Mouse (Mus musculus): ENCODE measurements around the gene Gdpd1. TPM values are rescaled to one million over a fixed set of nuclear protein-coding genes. Genes with fewer than 3 reads are reported as not detected.

The Gdpd1 gene
- polyA plus RNA-seq, 1 experiment from 2014 or later: 66.5 TPM

GRCm38 (mm10) chr11:87108409-87108754 is 34.5 kb upstream of the Gdpd1 start, which contains the start of gene Prr11:
Prr11 (minus strand) TSS chr11:87108708.
- Histone ChIP-seq H3K4me1 (ENCODE audit: insufficient read depth, low read depth, low read length) (no peaks in the 10 kb centered on the region; the same call in 1 of the 2 replicates), H3K4me3 (ENCODE audit: low read depth, low read length) (peak within 1 kb of the TSS; percentile 74), H3K9ac (replicated peaks; ENCODE audit: low read depth) (peak within 1 kb of the TSS; percentile 53), H3K36me3 (ENCODE audit: insufficient read depth, low read length) (no peaks in the 10 kb centered on the region), H3K9me3 (ENCODE audit: low read length) (no peaks in the 10 kb centered on the region), H3K27me3 (replicated peaks; ENCODE audit: insufficient read depth, low read length) (no peaks in the 10 kb centered on the region), H3K27ac (ENCODE audit: low read length) (peak within 1 kb of the TSS; percentile 85), H3K4me2 (replicated peaks; ENCODE audit: low read depth, low read length) (peak within 1 kb of the TSS; percentile 85)
- no peak for ATAC-seq
- TF ChIP-seq CTCF (IDR thresholded peaks at IDR 0.05): no peak
- TF ChIP-seq EP300 (IDR thresholded peaks at IDR 0.05): no peak
- WGBS: 1% methylated on average over 14 of the region's 14 CpGs
- no peak for DNase-seq (ENCODE audit: low spot score)

GRCm38 (mm10) chr11:87087142-87087541 is 13.3 kb upstream of the Gdpd1 start:
- Histone ChIP-seq H3K4me3 (ENCODE audit: low read depth, low read length) (peak overlapping the region; percentile 95), H3K27me3 (replicated peaks; ENCODE audit: insufficient read depth, low read length) (no peaks in the 10 kb centered on the region), H3K36me3 (ENCODE audit: insufficient read depth, low read length) (0 out of 2 replicates have a peak, but pooled peaks cover 6% of the 10 kb centered on the region), H3K4me1 (ENCODE audit: insufficient read depth, low read depth, low read length) (peaks cover 14% of the 10 kb centered on the region), H3K27ac (ENCODE audit: low read length) (0 out of 2 replicates have a peak overlapping the region, but pooled peaks have one; percentile 71), H3K9me3 (ENCODE audit: low read length) (no peaks in the 10 kb centered on the region), H3K4me2 (replicated peaks; ENCODE audit: low read depth, low read length) (peak overlapping the region; percentile 83), H3K9ac (replicated peaks; ENCODE audit: low read depth) (peak overlapping the region; percentile 87; the same call in 1 of the 2 replicates)
- ATAC-seq: no peak
- WGBS: 51% methylated on average over 2 of the region's 2 CpGs
- no peak for DNase-seq (ENCODE audit: low spot score)
- TF ChIP-seq EP300 (IDR thresholded peaks at IDR 0.05): no peak
- TF ChIP-seq CTCF (IDR thresholded peaks at IDR 0.05): no peak

- Histone ChIP-seq H3K4me1 (ENCODE audit: insufficient read depth, low read depth, low read length) (peaks cover 14% of the 10 kb centered on the region), H3K9ac (replicated peaks; ENCODE audit: low read depth) (peak within 1 kb of the TSS; percentile 87), H3K36me3 (ENCODE audit: insufficient read depth, low read length) (0 out of 2 replicates have a peak, but pooled peaks cover 6% of the 10 kb centered on the region), H3K4me3 (ENCODE audit: low read depth, low read length) (peak within 1 kb of the TSS; percentile 95), H3K4me2 (replicated peaks; ENCODE audit: low read depth, low read length) (peak within 1 kb of the TSS; percentile 83), H3K27me3 (replicated peaks; ENCODE audit: insufficient read depth, low read length) (no peaks in the 10 kb centered on the region), H3K9me3 (ENCODE audit: low read length) (no peaks in the 10 kb centered on the region), H3K27ac (ENCODE audit: low read length) (peak within 1 kb of the TSS; percentile 71)
- TF ChIP-seq EP300 (IDR thresholded peaks at IDR 0.05) (peak; percentile 25; the same call in 1 of the 2 replicates), CTCF (IDR thresholded peaks at IDR 0.05) (no peak)
- ATAC-seq (peak; percentile 98), DNase-seq (ENCODE audit: low spot score) (peak; percentile 98)
- under 1% methylated on average over 39 of the region's 43 CpGs for WGBS
Observed at GRCm38 (mm10) chr11:87086290-87086984, 12.6 kb upstream of the Gdpd1 start, which contains the start of gene Smg8. Smg8 (minus strand) TSS chr11:87086774.

- Histone ChIP-seq H3K4me2 (replicated peaks; ENCODE audit: low read depth, low read length) (peak overlapping the region; percentile 83), H3K27me3 (replicated peaks; ENCODE audit: insufficient read depth, low read length) (no peaks in the 10 kb centered on the region), H3K4me3 (ENCODE audit: low read depth, low read length) (peak overlapping the region; percentile 95; the same call in 1 of the 2 replicates), H3K4me1 (ENCODE audit: insufficient read depth, low read depth, low read length) (peaks cover 14% of the 10 kb centered on the region), H3K27ac (ENCODE audit: low read length) (no peak overlapping the region), H3K36me3 (ENCODE audit: insufficient read depth, low read length) (peaks cover 16% of the 10 kb centered on the region; the same call in 1 of the 2 replicates), H3K9ac (replicated peaks; ENCODE audit: low read depth) (peak overlapping the region; percentile 87; the same call in 1 of the 2 replicates), H3K9me3 (ENCODE audit: low read length) (no peaks in the 10 kb centered on the region)
- DNase-seq (ENCODE audit: low spot score): no peak
- WGBS: 76% methylated on average over 13 of the region's 13 CpGs
- TF ChIP-seq CTCF (IDR thresholded peaks at IDR 0.05) (no peak), EP300 (IDR thresholded peaks at IDR 0.05) (no peak)
- ATAC-seq: no peak
Observed at GRCm38 (mm10) chr11:87085461-87085860, 11.6 kb upstream of the Gdpd1 start.

GRCm38 (mm10) chr11:87083712-87084111 is 9.8 kb upstream of the Gdpd1 start:
- DNase-seq (ENCODE audit: low spot score) (no peak), ATAC-seq (no peak)
- Histone ChIP-seq H3K27me3 (replicated peaks; ENCODE audit: insufficient read depth, low read length) (no peaks in the 10 kb centered on the region), H3K4me3 (ENCODE audit: low read depth, low read length) (no peak overlapping the region), H3K9me3 (ENCODE audit: low read length) (no peaks in the 10 kb centered on the region), H3K9ac (replicated peaks; ENCODE audit: low read depth) (no peak overlapping the region), H3K4me2 (replicated peaks; ENCODE audit: low read depth, low read length) (no peak overlapping the region), H3K36me3 (ENCODE audit: insufficient read depth, low read length) (peaks cover 21% of the 10 kb centered on the region; the same call in 1 of the 2 replicates), H3K27ac (ENCODE audit: low read length) (no peak overlapping the region), H3K4me1 (ENCODE audit: insufficient read depth, low read depth, low read length) (peaks cover 14% of the 10 kb centered on the region)
- WGBS: 40% methylated on average over 1 of the region's 1 CpGs
- TF ChIP-seq EP300 (IDR thresholded peaks at IDR 0.05): no peak
- TF ChIP-seq CTCF (IDR thresholded peaks at IDR 0.05): no peak

GRCm38 (mm10) chr11:87073343-87073865 is 458 bp downstream of the Gdpd1 start:
- TF ChIP-seq CTCF (IDR thresholded peaks at IDR 0.05) (peak; percentile 77), EP300 (IDR thresholded peaks at IDR 0.05) (no peak)
- Histone ChIP-seq H3K36me3 (ENCODE audit: insufficient read depth, low read length) (no peaks in the 10 kb centered on the region), H3K4me2 (replicated peaks; ENCODE audit: low read depth, low read length) (peak overlapping the region; percentile 92), H3K27me3 (replicated peaks; ENCODE audit: insufficient read depth, low read length) (no peaks in the 10 kb centered on the region), H3K27ac (ENCODE audit: low read length) (peak overlapping the region; percentile 76), H3K4me1 (ENCODE audit: insufficient read depth, low read depth, low read length) (peaks cover 2% of the 10 kb centered on the region; the same call in 1 of the 2 replicates), H3K9me3 (ENCODE audit: low read length) (no peaks in the 10 kb centered on the region), H3K9ac (replicated peaks; ENCODE audit: low read depth) (peak overlapping the region; percentile 62), H3K4me3 (ENCODE audit: low read depth, low read length) (peak overlapping the region; percentile 68)
- DNase-seq (ENCODE audit: low spot score) (peak; percentile 86), ATAC-seq (peak; percentile 81)
- under 1% methylated on average over 24 of the region's 24 CpGs for WGBS

Data from lung, postnatal 0 days (tissue).